Mouse (Mus musculus): ENCODE measurements around the gene Gm3336. TPM values are rescaled to one million over a fixed set of nuclear protein-coding genes. Genes with fewer than 3 reads are reported as not detected.

Gene Gm3336
- polyA plus RNA-seq, 1 experiment from 2014 or later = 0.35 TPM

DNA sequence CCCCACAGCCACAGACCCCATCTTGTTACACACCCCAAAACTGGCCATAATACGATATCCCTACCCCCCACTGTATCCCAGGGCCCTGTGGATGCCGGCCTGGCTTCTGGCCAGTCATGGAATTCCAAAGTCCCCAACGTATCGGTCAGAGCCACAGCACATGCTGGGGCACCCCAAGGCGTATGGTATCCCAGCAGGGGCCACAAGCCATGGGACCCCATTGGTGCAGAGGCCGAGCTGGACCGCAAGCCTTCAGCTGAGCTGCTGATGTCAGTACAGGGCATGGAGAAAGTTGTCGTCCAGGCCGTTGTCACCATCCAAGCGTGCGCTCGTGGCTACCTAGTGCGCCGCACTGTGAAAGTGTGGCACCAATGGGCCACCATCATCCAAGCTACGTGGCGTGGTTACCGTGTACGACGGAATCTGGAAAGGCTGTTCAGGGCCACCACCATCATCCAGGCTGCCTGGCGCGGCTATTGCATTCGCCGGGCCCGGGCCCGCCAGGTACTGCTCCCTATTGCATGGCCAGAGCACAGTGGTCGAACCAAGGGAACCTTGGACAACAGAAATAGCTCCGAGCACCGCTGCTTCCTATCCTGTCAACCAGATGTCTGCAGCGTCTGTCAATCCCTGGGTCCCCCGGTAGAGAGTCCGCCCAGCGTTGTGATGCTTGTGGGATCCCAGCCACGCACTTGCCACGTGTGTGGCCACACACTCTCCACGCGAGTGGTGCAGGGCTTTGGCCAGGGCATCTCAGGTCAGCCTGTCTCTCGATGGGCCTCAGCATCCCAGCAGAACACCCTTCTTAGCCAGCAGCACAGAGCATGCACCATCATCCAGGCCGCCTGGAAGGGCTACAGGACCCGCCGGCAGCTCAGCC lies 1.6 kb upstream of the Gm3336 start:
- no peak overlapping the region for H3K4me2 ChIP-seq
- ATAC-seq (ENCODE audit: insufficient read depth) = no peak
- H3K27ac ChIP-seq (replicated peaks) = no peak overlapping the region
- 72% methylated on average over 40 of the region's 40 CpGs for WGBS (ENCODE audit: insufficient replicate concordance)
- no peak overlapping the region for H3K4me3 ChIP-seq (replicated peaks)
- H3K9ac ChIP-seq = no peak overlapping the region
- H3K4me1 ChIP-seq (replicated peaks) = peaks cover 8% of the 10 kb centered on the region; the same call in 1 of the 2 replicates
- no peaks in the 10 kb centered on the region for H3K9me3 ChIP-seq (replicated peaks)
- H3K36me3 ChIP-seq (replicated peaks) = no peaks in the 10 kb centered on the region
- peaks cover 43% of the 10 kb centered on the region for H3K27me3 ChIP-seq

DNA sequence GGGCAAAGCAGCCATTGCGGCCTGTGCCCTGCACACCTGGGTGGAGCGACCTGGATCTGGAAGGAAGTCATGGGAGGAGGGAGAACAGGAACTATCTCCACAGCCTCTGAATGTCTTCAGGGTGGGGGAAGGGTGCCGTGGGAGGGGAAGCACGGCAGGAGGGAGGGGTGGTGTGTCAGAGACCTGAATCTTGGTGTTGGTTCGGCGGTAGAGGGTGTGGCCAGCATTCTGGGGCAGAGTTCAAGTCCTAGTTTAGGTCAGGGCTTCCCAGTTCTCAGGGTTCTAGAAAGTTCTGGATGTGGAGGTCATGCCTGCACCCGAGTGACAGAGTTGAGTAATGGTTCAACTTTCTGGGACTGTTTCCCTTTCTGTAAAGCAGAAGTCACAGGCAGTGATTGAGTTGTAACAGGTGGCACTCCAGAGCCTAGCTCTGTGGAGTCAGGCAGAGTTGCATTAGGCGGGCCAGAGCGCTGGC lies 1.5 kb downstream of the Gm3336 start:
- WGBS (ENCODE audit: insufficient replicate concordance) = 30% methylated on average over 9 of the region's 9 CpGs
- no peaks in the 10 kb centered on the region for H3K36me3 ChIP-seq (replicated peaks)
- H3K9ac ChIP-seq = no peak overlapping the region
- no peak overlapping the region for H3K4me2 ChIP-seq
- no peaks in the 10 kb centered on the region for H3K9me3 ChIP-seq (replicated peaks)
- no peak overlapping the region for H3K27ac ChIP-seq (replicated peaks)
- no peak for ATAC-seq (ENCODE audit: insufficient read depth)
- H3K4me1 ChIP-seq (replicated peaks) = peaks cover 12% of the 10 kb centered on the region; the same call in 1 of the 2 replicates
- H3K27me3 ChIP-seq = peaks cover 33% of the 10 kb centered on the region
- H3K4me3 ChIP-seq (replicated peaks) = no peak overlapping the region

DNA sequence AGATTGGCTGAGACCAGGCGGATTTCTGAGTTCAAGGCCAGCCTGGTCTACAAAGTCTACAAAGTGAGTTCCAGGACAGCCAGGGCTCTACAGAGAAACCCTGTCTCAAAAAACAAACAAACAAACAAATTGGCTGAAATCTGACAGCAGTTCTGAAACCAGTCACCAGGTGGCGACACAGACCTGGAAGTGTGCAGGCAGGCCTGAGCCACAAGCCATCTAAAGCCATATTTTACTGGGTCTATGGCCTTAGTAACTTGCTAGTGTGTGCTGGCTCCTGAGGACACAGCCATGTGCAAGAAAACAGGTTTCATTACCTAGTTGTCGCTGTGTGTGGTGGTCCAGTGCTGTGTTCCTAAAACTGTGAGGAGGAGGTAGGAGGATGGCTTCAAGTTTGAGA lies 2.4 kb downstream of the Gm3336 start:
- no peaks in the 10 kb centered on the region for H3K36me3 ChIP-seq (replicated peaks)
- H3K4me2 ChIP-seq = no peak overlapping the region
- H3K9ac ChIP-seq = no peak overlapping the region
- H3K27ac ChIP-seq (replicated peaks) = no peak overlapping the region
- H3K4me3 ChIP-seq (replicated peaks) = no peak overlapping the region
- peaks cover 35% of the 10 kb centered on the region for H3K27me3 ChIP-seq
- ATAC-seq (ENCODE audit: insufficient read depth) = no peak
- no peaks in the 10 kb centered on the region for H3K9me3 ChIP-seq (replicated peaks)
- H3K4me1 ChIP-seq (replicated peaks) = peaks cover 12% of the 10 kb centered on the region; the same call in 1 of the 2 replicates
- WGBS (ENCODE audit: insufficient replicate concordance) = 4% methylated on average over 3 of the region's 3 CpGs

DNA sequence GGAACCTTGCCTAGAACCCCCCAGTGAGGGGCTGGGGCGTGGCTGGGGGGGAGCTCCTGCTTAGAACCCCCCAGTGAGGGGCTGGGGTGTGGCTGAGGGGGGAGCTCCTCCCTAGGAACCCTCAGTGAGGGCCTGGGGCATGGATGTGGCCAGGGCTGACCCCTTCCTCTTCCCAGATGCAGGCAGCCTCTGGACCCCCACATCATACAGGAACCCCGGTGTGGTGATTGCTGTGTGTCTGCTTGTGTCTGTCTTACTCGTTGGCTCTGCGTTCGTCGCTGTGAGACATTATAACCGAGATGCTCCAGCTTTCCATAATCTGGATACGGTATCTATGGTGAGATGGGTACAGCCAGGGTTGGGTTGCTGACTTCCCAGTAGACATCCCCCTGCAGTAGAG lies 3.3 kb downstream of the Gm3336 start:
- no peak overlapping the region for H3K9ac ChIP-seq
- H3K36me3 ChIP-seq (replicated peaks) = no peaks in the 10 kb centered on the region
- no peak overlapping the region for H3K27ac ChIP-seq (replicated peaks)
- no peak overlapping the region for H3K4me2 ChIP-seq
- H3K4me3 ChIP-seq (replicated peaks) = no peak overlapping the region
- H3K9me3 ChIP-seq (replicated peaks) = no peaks in the 10 kb centered on the region
- no peak for ATAC-seq (ENCODE audit: insufficient read depth)
- peaks cover 41% of the 10 kb centered on the region for H3K27me3 ChIP-seq
- H3K4me1 ChIP-seq (replicated peaks) = peaks cover 12% of the 10 kb centered on the region; the same call in 1 of the 2 replicates
- WGBS (ENCODE audit: insufficient replicate concordance) = 71% methylated on average over 8 of the region's 8 CpGs

DNA sequence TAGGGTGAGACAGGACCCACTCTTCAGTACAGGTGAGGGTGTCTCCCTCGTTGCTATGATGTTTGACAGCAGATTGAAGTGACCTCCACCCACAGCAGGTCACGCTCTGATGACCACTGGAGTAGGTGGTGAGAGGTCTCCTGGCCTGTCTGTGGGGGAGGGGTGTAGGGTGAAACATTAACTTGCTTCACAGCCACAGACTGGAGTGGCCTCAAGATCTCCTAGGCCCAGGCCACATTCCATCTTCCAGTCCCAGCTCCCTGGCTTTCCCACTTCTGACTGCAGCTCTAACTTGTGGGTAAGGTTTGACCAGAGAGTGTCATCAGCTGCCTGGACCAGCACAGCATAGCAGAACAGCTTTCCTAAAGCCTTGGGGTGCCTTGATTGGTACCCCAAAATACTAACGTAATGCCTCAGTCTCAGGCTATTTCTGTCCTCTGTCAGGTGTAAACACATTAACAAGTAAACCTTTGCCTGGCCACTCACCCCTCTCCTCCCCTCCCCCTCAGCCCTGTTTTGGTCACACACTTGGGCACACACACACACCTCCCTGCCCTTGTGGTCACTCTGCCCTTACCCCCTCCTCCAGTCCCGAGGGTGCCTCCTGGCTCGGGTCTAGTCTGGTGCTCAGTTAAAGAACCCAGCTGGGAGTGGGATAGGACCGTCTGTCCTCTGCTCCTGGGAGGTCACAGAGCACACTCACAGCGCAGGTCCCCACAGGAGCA lies 5.3 kb downstream of the Gm3336 start, which contains the start of gene Pde4c:
TSS of gene Pde4c (plus strand) at position 235 of the 725 bp plus-strand sequence.
- peak within 1 kb of the TSS; percentile 81 for H3K27ac ChIP-seq (replicated peaks)
- peak within 1 kb of the TSS; percentile 50 for H3K4me2 ChIP-seq

DNA sequence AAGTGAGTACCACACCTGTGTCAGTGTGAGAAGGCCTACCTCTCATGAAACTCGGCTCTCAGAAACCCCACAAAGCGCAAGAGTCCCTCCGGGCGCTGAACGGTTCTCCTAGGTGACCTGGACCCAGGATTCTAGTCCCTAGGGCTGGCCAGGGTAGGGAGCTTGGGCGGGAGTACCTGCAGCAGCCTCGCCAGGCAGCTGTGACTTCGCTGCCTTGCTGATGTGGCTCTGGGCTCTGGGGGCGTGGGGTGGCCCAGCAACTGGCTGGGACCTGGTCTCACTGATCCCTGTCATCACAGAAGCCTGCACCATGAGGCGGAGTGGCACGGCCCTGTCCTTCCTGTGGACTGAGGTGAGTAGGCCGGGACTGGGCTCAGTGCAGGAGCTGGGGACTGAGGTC lies 5.9 kb downstream of the Gm3336 start:
- no peak for ATAC-seq (ENCODE audit: insufficient read depth)
- H3K4me3 ChIP-seq (replicated peaks) = no peak overlapping the region
- H3K9ac ChIP-seq = peak overlapping the region; percentile 32; the same call in 1 of the 2 replicates
- H3K36me3 ChIP-seq (replicated peaks) = no peaks in the 10 kb centered on the region
- H3K4me2 ChIP-seq = peak overlapping the region; percentile 21; the same call in 1 of the 2 replicates
- peaks cover 12% of the 10 kb centered on the region; the same call in 1 of the 2 replicates for H3K4me1 ChIP-seq (replicated peaks)
- no peaks in the 10 kb centered on the region for H3K9me3 ChIP-seq (replicated peaks)
- H3K27ac ChIP-seq (replicated peaks) = peak overlapping the region; percentile 81
- peaks cover 45% of the 10 kb centered on the region for H3K27me3 ChIP-seq
- 59% methylated on average over 12 of the region's 12 CpGs for WGBS (ENCODE audit: insufficient replicate concordance)

More for the DNA sequence above, 5.3 kb downstream of the Gm3336 start, which contains the start of gene Pde4c:
- Histone ChIP-seq H3K9ac (peak within 1 kb of the TSS; percentile 32; the same call in 1 of the 2 replicates), H3K9me3 (replicated peaks) (no peaks in the 10 kb centered on the region), H3K4me1 (replicated peaks) (peaks cover 12% of the 10 kb centered on the region; the same call in 1 of the 2 replicates), H3K27me3 (peaks cover 44% of the 10 kb centered on the region), H3K36me3 (replicated peaks) (no peaks in the 10 kb centered on the region), H3K4me3 (replicated peaks) (peak within 1 kb of the TSS; percentile 27)
- peak; percentile 75 for ATAC-seq (ENCODE audit: insufficient read depth)
- 46% methylated on average over 7 of the region's 7 CpGs for WGBS (ENCODE audit: insufficient replicate concordance)

DNA sequence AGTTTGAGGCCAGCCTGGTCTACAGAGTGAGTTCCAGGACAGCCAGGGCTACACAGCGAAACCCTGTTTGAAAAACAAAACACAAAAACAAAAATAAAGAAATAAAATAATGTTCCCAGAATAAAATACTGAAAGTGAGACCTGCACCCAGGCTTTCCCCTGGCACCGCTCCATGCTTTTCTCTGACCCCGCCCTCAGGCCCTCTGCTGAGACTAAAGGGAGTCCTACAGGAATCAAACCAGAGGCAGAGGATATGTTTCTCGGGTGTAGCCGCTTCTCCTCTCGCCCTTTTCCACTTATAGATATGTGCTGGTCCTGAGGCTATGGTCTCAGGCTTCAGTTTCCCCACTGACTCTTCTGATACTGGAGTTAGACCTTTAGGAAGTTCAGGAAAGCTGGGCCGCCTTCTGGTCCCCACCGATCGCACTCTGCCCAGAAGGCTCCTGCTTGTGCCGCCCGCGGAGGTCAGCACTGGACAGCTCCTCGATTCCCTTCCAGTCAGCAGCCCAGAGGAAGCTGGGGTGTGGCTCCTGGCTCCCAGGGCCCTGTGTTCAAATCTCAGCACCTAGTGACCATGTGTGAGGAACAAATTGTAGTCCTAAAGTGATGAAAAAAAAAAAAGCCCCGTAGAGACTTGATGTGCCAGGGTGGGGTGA lies 7.6 kb downstream of the Gm3336 start:
- H3K4me1 ChIP-seq (replicated peaks) = peaks cover 11% of the 10 kb centered on the region
- H3K9ac ChIP-seq = no peak overlapping the region
- WGBS (ENCODE audit: insufficient replicate concordance) = 23% methylated on average over 14 of the region's 14 CpGs
- no peak for ATAC-seq (ENCODE audit: insufficient read depth)
- no peak overlapping the region for H3K27ac ChIP-seq (replicated peaks)
- no peak overlapping the region for H3K4me3 ChIP-seq (replicated peaks)
- H3K27me3 ChIP-seq = peaks cover 53% of the 10 kb centered on the region
- H3K4me2 ChIP-seq = no peak overlapping the region
- no peaks in the 10 kb centered on the region for H3K9me3 ChIP-seq (replicated peaks)
- H3K36me3 ChIP-seq (replicated peaks) = no peaks in the 10 kb centered on the region

DNA sequence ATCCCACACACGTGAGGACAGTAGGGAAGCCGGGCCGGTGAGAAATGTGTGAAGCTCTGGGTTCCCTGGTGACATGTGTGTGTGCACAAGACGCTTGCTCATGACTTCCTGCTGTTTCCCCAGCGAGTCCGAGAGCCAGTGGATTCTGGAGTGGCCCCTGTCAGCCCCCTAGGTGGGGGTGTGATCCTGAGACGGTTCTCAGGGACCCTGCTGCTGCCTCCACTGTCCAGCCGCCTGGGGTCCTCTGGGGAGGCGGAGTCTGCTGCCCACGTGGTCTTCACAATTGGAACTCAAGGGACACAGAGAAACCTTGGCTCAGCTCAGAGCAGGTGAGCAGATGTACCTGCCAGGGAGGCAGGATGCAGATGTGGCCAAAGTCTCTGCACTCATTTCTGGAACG lies 8.4 kb downstream of the Gm3336 start:
- Histone ChIP-seq H3K4me1 (replicated peaks) (peaks cover 11% of the 10 kb centered on the region), H3K27ac (replicated peaks) (no peak overlapping the region), H3K4me2 (no peak overlapping the region), H3K36me3 (replicated peaks) (no peaks in the 10 kb centered on the region), H3K27me3 (peaks cover 61% of the 10 kb centered on the region), H3K9me3 (replicated peaks) (no peaks in the 10 kb centered on the region), H3K4me3 (replicated peaks) (no peak overlapping the region), H3K9ac (no peak overlapping the region)
- WGBS (ENCODE audit: insufficient replicate concordance) = 35% methylated on average over 11 of the region's 11 CpGs
- ATAC-seq (ENCODE audit: insufficient read depth) = no peak

DNA sequence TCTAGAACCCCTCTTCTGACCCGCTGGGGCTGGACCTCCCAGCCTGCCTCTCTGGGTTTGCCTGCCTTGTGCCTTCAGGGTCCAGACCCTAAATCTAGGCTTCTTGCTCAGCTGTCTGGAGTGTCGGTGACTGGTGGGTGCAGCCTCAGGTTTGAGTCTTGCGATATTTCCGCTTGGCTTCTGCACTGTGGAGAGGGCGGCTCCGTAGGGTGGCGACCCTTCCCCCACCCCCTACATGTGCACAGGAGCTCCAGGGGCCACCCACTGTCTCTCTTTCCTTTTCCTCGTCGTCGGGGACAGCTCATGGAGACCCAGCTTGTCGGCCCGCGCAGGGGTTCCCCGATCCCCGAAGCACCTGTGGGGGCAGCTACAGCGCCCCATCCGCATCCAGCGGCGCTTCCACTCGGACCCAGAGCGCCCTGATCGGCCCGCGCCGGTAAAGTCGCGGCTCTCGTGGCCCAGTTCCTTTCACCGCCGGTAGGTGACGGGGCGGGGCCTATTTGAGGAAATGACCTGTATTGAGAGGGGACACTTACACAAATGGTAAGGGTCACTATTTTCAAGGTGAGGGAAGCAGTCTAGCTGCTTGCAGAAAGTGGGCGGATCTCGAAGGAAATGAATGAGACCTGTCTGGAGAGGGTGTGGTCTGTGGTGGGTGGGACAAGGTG lies 11.6 kb downstream of the Gm3336 start:
- peaks cover 73% of the 10 kb centered on the region for H3K27me3 ChIP-seq
- peak overlapping the region; percentile 61 for H3K4me2 ChIP-seq
- no peaks in the 10 kb centered on the region for H3K9me3 ChIP-seq (replicated peaks)
- WGBS (ENCODE audit: insufficient replicate concordance) = 2% methylated on average over 34 of the region's 34 CpGs
- H3K4me3 ChIP-seq (replicated peaks) = peak overlapping the region; percentile 35
- H3K4me1 ChIP-seq (replicated peaks) = peaks cover 7% of the 10 kb centered on the region
- H3K36me3 ChIP-seq (replicated peaks) = no peaks in the 10 kb centered on the region
- no peak overlapping the region for H3K27ac ChIP-seq (replicated peaks)
- no peak overlapping the region for H3K9ac ChIP-seq
- no peak for ATAC-seq (ENCODE audit: insufficient read depth)

DNA sequence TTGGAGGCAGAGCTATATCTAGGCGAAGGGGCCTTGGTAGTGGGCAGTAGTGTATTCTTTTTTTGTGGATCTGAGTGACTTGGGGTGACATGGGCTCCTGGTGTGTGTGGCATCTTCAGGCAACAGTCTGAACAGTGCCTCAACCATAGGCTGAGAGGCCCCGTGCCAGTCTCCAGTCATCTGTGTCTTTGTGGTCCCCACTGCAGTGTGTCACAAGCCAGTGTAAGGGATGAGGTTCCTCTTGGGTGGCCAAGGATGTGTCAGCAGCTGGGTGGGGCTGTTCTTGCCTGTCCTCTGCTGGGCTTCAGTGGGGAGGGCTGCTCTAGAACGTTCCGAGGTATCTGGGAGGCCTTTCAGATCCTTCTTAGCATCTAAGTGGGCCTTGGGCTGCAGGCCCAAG lies 12.6 kb downstream of the Gm3336 start:
- Histone ChIP-seq H3K4me2 (no peak overlapping the region), H3K36me3 (replicated peaks) (no peaks in the 10 kb centered on the region), H3K4me1 (replicated peaks) (peaks cover 7% of the 10 kb centered on the region), H3K27me3 (peaks cover 73% of the 10 kb centered on the region), H3K9me3 (replicated peaks) (no peaks in the 10 kb centered on the region), H3K27ac (replicated peaks) (no peak overlapping the region), H3K4me3 (replicated peaks) (no peak overlapping the region), H3K9ac (no peak overlapping the region)
- peak; percentile 20; the same call in 1 of the 2 replicates for ATAC-seq (ENCODE audit: insufficient read depth)
- WGBS (ENCODE audit: insufficient replicate concordance) = 62% methylated on average over 4 of the region's 4 CpGs

All from liver, embryonic 15.5 days (tissue).